In genomic region chr1:131695308-131695707, GRCm38 (mm10) we compare ENCODE assay signal across 21 mouse cellular contexts. TPM values are rescaled to one million over a fixed set of nuclear protein-coding genes. Genes with fewer than 3 reads are reported as not detected.
"Had no signal": no experiment of that assay in that cellular context is flagged by ENCODE, and none has a peak within 500 bp of the region (broad histone marks: within the 10 kb centered on the region; RNA-seq: fewer than 3 reads in every experiment).

No protein-coding gene starts in this region.

- H3K36me3 ChIP-seq: liver, embryonic 15.5 days; lung, embryonic 15.5 days; midbrain, embryonic 13.5 days; midbrain, embryonic 15.5 days; neural tube, embryonic 12.5 days had no signal

- H3K4me3 ChIP-seq: liver, embryonic 15.5 days; lung, embryonic 15.5 days; megakaryocyte, embryonic 14.5 days; midbrain, embryonic 13.5 days; midbrain, embryonic 15.5 days; neural tube, embryonic 12.5 days had no signal

- H3K4me2 ChIP-seq: liver, embryonic 15.5 days; lung, embryonic 15.5 days; midbrain, embryonic 11.5 days; midbrain, embryonic 13.5 days; midbrain, embryonic 15.5 days; neural tube, embryonic 12.5 days had no signal

- H3K27me3 ChIP-seq: liver, embryonic 15.5 days; lung, embryonic 15.5 days; midbrain, embryonic 13.5 days; midbrain, embryonic 15.5 days; neural tube, embryonic 12.5 days had no signal

- H3K9ac ChIP-seq: liver, embryonic 15.5 days; liver, postnatal 0 days; lung, embryonic 15.5 days; midbrain, embryonic 13.5 days; midbrain, embryonic 15.5 days; neural tube, embryonic 12.5 days had no signal

- ATAC-seq: liver, postnatal 0 days; lung, postnatal 0 days; midbrain, embryonic 13.5 days; midbrain, embryonic 15.5 days had no signal

- H3K27ac ChIP-seq: liver, embryonic 15.5 days; lung, embryonic 15.5 days; macrophage; midbrain, embryonic 13.5 days; midbrain, embryonic 15.5 days; neural tube, embryonic 12.5 days had no signal

- DNase-seq: liver, postnatal 0 days; lung, adult 2 months; lung, postnatal 14 days; lung, postnatal 36 days; right cerebral cortex, postnatal 14 days; thymus, adult 18-20 months; thymus, postnatal 14 days; thymus, postnatal 4 days had no signal

- H3K9me3 ChIP-seq: liver, embryonic 15.5 days; lung, embryonic 15.5 days; megakaryocyte, embryonic 14.5 days; midbrain, embryonic 13.5 days; midbrain, embryonic 15.5 days; neural tube, embryonic 12.5 days had no signal

- H3K4me1 ChIP-seq: lung, embryonic 15.5 days; midbrain, embryonic 13.5 days; midbrain, embryonic 15.5 days; neural tube, embryonic 12.5 days had no signal

RNA-seq across cellular contexts. Expression of gene Slc26a9, which starts 48.5 kb away (rescaled TPM):
- total RNA-seq: monocyte, adult 5-6 weeks; neutrophil, adult 5-6 weeks had no signal
- polyA plus RNA-seq: liver, embryonic 15.5 days; liver, postnatal 0 days; macrophage; midbrain, embryonic 11.5 days; neural tube, embryonic 12.5 days; urinary bladder, adult 2 months had no signal

RNA-seq across cellular contexts. Expression of gene Ctse, which starts 57.2 kb away (rescaled TPM):
- polyA plus RNA-seq: midbrain, embryonic 13.5 days; neural tube, embryonic 14.5 days had no signal
